Mouse (Mus musculus) hindbrain, embryonic 14.5 days (tissue): Measurements from ENCODE around the gene Rusc2. TPM values are rescaled to one million over a fixed set of nuclear protein-coding genes. Genes with fewer than 3 reads are reported as not detected.

ENCODE experiments used
- ATAC-seq: fragments of 200-750 bp; cut with Nextera tagmentation; 2 replicates; pipeline ENCODE4 v1.8.0; 2017; ENCODE audit warnings: moderate number of reproducible peaks, mild to moderate bottlenecking, moderate TSS enrichment, moderate library complexity; ENCODE audit not compliant: low FRiP score
- DNase-seq: peaks from one replicate; pipeline ENCODE4 v3.0.0-alpha.2; 2015; ENCODE audit warnings: low spot score
- H3K27ac ChIP-seq: fragments of 300-500 bp; sonication (generic); 2 replicates; pipeline ENCODE4 v1.5.1; 2014; ENCODE audit warnings: mild to moderate bottlenecking, moderate library complexity
- H3K27me3 ChIP-seq: fragments of 300-500 bp; sonication (generic); 2 replicates; pipeline ENCODE4 v1.6.1; 2014; ENCODE audit warnings: mild to moderate bottlenecking, low read length, mixed read lengths; ENCODE audit not compliant: control insufficient read depth, insufficient read depth
- H3K36me3 ChIP-seq: fragments of 300-500 bp; sonication (generic); replicated peaks from 2 replicates; pipeline ENCODE4 v1.6.1; 2014; ENCODE audit not compliant: control insufficient read depth, insufficient read depth
- H3K4me1 ChIP-seq: fragments of 300-500 bp; sonication (generic); replicated peaks from 2 replicates; pipeline ENCODE4 v1.6.1; 2014; ENCODE audit warnings: antibody characterized with exemption, low read length, mixed read lengths; ENCODE audit not compliant: control insufficient read depth, insufficient read depth
- H3K4me2 ChIP-seq: fragments of 300-500 bp; sonication (generic); replicated peaks from 2 replicates; pipeline ENCODE4 v1.6.1; 2014; ENCODE audit warnings: mild to moderate bottlenecking, moderate library complexity
- H3K4me3 ChIP-seq: fragments of 300-500 bp; sonication (generic); replicated peaks from 2 replicates; pipeline ENCODE4 v1.5.1; 2014; ENCODE audit warnings: mild to moderate bottlenecking, low read length
- H3K9ac ChIP-seq: fragments of 300-500 bp; sonication (generic); 2 replicates; pipeline ENCODE4 v1.6.1; 2014
- H3K9me3 ChIP-seq: fragments of 300-500 bp; sonication (generic); 2 replicates; pipeline ENCODE4 v1.6.1; 2016; ENCODE audit warnings: low read length; ENCODE audit not compliant: control insufficient read depth
- WGBS: fragments of 180-500 bp; shearing (Covaris S2); extraction: QIAGEN DNeasy Blood & Tissue Kit; methylation state at CpG from one replicate; pipeline ENCODE4 v1.1.7; 2014; 5-methylcytosine and 5-hydroxymethylcytosine counted together
- polyA plus RNA-seq: library from polyadenylated mRNA; unstranded; fragments of >200 nt; fragmentation: Nextera tagmentation; extraction: Ambion mirVana; gene quantifications from 2 replicates; pipeline ENCODE4 v1.2.1, GENCODE M21; 2014

Gene Rusc2
- polyA plus RNA-seq, 1 experiment from 2014 or later: 58.3 TPM

DNA sequence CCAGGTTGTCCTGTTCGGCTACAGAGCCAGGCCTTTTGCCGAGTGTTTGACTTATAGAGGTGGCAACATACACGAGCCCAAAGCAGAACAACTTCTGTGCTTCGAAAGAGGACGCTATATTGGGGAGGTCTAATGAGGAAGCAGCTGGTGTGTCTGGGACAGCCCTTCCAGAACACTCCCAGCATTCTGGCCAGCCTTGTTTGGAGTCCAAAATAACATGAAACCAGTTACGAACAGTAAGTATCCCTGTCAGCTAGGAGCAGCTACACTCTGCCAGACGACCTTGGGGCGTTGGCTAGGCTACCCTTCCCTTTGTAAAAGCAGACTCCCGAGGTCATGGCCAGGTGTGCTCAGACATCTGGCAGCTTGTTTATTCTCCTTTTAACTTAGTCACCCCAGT is 20.4 kb downstream of the Rusc2 start:
- Histone ChIP-seq H3K4me2 (no peak overlapping the region), H3K27me3 (no peaks in the 10 kb centered on the region), H3K4me3 (no peak overlapping the region), H3K27ac (no peak overlapping the region), H3K4me1 (peaks cover 22% of the 10 kb centered on the region), H3K9me3 (no peaks in the 10 kb centered on the region), H3K36me3 (no peaks in the 10 kb centered on the region), H3K9ac (no peak overlapping the region)
- WGBS: 90% methylated on average over 9 of the region's 9 CpGs
- no peak for ATAC-seq
- no peak for DNase-seq

DNA sequence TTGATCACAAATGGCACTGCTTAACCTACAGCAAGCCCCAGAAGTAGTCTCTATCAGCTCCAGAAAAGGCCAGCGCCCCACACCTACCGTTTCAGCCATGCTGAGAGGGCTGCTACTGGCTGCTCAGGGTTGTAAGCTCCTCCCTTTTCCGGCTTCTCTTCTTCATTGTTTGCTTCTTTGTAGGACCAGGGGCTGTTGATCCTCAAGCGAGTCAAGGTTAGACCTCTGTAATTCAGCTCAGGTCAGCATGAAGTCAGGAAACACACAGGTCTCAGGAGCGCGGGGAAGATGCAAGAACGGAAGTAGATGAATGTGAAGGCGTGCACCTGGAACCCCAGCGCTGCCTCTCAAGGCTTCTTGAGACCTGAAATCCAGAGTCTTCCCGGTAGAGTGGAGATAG is 22.9 kb downstream of the Rusc2 start:
- H3K27ac ChIP-seq: no peak overlapping the region
- no peak overlapping the region for H3K4me3 ChIP-seq
- H3K9me3 ChIP-seq: no peaks in the 10 kb centered on the region
- 89% methylated on average over 10 of the region's 10 CpGs for WGBS
- H3K9ac ChIP-seq: no peak overlapping the region
- H3K27me3 ChIP-seq: no peaks in the 10 kb centered on the region
- no peak for DNase-seq
- no peak overlapping the region for H3K4me2 ChIP-seq
- no peaks in the 10 kb centered on the region for H3K36me3 ChIP-seq
- peaks cover 29% of the 10 kb centered on the region for H3K4me1 ChIP-seq
- no peak for ATAC-seq

DNA sequence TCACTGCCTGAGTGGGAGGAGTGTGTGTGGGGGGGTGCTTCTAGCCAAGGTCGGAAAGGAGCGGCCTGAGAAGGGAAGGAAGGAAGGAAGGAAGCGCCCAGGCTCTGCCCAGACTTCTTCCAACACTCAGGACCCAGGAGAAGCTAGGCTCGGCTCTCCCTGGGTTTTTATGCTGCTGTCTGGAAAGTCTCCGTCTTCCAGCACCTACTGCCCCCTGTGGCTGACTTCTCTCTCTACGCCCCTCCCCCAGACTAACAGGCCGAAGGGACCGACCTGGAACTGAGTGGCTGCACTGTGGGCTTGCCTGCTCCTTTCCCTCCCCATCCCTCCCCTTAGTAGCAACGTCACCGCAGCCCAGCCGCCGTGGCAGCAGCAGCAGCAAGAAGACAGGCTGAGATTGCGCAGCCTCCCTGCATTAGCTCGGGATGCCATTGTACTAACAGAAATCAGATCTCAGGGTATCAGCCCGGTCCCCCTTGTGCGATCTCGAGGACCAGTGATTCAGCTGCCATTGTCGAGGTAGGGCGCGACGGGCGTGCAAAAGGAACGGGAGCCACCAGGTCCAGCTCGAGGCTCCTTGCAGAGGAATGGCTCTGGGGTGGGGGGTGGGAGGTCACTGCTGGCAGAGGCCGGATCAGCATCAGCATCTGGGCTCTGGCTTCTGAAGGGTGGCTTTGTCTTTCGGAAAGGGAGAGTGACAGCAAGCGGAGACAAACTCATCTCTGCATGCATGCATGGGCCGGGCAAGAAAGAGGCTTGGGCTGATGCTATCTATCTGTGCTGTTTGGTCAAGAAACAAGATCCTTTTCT is 24.6 kb downstream of the Rusc2 start:
- Histone ChIP-seq H3K27me3 (no peaks in the 10 kb centered on the region), H3K9me3 (no peaks in the 10 kb centered on the region), H3K4me3 (peak overlapping the region; percentile 63), H3K4me2 (peak overlapping the region; percentile 76), H3K27ac (peak overlapping the region; percentile 98), H3K36me3 (no peaks in the 10 kb centered on the region; the same call in 1 of the 2 replicates), H3K9ac (peak overlapping the region; percentile 91), H3K4me1 (peaks cover 39% of the 10 kb centered on the region)
- WGBS: under 1% methylated on average over 28 of the region's 28 CpGs
- ATAC-seq (peak; percentile 97), DNase-seq (peak; percentile 89)

DNA sequence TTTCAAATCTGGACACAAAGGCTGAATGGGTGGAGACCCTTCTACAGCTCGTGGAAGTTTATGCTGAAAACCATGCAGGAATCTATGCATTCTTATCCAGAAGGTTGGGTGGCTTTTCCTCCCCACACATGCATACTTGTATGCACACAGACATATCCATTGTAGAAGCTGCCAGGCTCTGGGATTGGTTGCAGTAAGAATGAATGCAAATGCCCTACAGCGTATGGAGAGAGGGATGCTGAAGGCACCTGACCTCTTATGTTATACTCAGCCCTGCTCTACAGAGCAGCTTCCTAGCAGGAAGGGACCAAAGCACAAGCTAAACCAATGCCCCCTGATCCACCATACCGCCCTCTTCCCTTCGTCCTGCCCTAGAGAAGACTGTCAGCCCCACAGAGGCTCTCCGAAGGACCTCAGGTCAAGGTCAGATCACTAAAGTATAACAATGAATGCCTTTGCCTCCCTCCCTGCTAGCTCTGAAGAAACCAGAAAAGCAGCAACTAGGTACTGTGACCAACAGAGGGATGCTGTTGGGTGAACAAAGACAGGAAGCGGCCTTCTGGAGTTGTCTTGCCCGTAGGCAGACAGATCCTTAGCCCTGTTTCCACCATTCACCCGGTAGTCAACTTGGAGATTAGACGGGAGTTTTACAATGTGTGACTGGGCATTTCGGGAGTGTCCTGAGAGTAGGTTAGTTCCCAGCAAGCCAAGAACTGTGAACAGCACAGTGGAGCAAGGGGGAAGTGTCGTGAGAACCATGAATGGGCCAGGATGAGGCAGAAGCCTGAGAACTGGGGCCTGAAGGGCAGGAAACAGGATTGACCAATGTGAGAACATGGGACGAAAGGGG is 25.5 kb downstream of the Rusc2 start:
- Histone ChIP-seq H3K4me2 (peak overlapping the region; percentile 76), H3K36me3 (peaks cover 2% of the 10 kb centered on the region; the same call in 1 of the 2 replicates), H3K27me3 (no peaks in the 10 kb centered on the region), H3K9me3 (no peaks in the 10 kb centered on the region), H3K9ac (peak overlapping the region; percentile 91), H3K4me3 (peak overlapping the region; percentile 63), H3K4me1 (peaks cover 42% of the 10 kb centered on the region), H3K27ac (peak overlapping the region; percentile 98)
- DNase-seq (peak; percentile 67), ATAC-seq (peak; percentile 56)
- 50% methylated on average over 12 of the region's 12 CpGs for WGBS

DNA sequence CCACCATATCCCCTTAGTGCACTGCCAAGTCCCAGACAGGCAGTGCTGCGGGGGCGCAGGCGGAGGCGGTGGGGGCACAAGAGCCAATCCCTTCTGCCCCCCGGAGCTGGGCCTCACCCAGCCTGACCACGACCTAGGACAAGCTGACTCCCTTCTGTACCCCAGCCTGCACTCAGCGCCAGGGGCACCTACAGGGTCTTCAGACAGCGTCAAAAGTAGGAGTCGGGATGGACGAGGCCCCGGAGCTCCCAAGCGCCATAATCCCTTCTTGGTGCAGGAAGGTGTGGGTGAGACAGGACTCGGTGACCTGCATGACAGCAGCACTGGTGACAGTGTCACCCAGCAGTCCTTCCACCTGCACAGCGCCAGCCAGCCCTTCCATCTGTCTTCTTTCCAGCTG is 33.0 kb downstream of the Rusc2 start:
- no peak for ATAC-seq
- H3K9me3 ChIP-seq: no peaks in the 10 kb centered on the region
- peaks cover 56% of the 10 kb centered on the region for H3K36me3 ChIP-seq
- WGBS: 95% methylated on average over 14 of the region's 14 CpGs
- no peak overlapping the region for H3K9ac ChIP-seq
- no peaks in the 10 kb centered on the region for H3K27me3 ChIP-seq
- DNase-seq: no peak
- peaks cover 13% of the 10 kb centered on the region for H3K4me1 ChIP-seq
- no peak overlapping the region for H3K4me3 ChIP-seq
- H3K4me2 ChIP-seq: no peak overlapping the region
- no peak overlapping the region for H3K27ac ChIP-seq

DNA sequence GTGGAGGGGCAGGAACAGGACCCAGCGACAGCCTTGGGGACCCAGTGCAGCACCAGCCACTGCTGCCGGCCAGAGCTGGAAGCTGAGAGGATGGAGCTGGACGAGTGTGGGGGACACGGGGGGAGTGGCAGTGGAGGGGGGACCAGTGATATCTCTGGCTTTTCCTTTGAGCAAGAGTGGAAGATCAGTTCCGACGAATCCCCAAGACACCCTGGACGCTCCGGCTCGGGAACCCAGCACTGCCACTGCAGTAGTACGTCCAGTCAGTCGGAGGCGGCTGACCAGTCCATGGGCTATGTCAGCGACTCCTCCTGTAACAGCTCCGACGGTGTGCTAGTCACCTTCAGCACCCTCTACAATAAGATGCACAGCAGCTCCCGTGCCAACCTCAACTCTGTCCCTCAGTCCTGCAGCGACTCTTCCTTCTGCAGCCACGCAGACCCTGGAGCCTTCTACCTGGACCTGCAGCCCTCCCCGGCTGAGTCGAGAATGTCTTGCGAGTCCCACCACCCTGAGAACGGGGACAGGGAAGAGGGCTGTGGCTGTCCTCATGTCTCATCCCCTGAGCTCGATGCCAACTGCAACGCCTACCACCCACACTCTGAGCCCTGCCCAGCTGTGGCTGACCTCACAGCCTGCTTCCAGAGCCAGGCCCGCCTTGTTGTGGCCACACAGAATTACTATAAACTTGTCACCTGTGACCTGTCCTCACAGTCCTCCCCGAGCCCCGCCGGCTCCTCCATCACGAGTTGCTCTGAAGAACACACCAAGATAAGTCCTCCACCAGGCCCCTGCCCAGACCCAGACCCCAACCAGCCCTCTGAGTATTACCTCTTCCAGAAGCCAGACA is 33.7 kb downstream of the Rusc2 start:
- Histone ChIP-seq H3K36me3 (peaks cover 60% of the 10 kb centered on the region), H3K4me2 (no peak overlapping the region), H3K4me1 (peaks cover 7% of the 10 kb centered on the region), H3K27ac (no peak overlapping the region), H3K27me3 (no peaks in the 10 kb centered on the region), H3K9me3 (no peaks in the 10 kb centered on the region), H3K4me3 (no peak overlapping the region), H3K9ac (no peak overlapping the region)
- 91% methylated on average over 29 of the region's 29 CpGs for WGBS
- ATAC-seq (no peak), DNase-seq (no peak)

DNA sequence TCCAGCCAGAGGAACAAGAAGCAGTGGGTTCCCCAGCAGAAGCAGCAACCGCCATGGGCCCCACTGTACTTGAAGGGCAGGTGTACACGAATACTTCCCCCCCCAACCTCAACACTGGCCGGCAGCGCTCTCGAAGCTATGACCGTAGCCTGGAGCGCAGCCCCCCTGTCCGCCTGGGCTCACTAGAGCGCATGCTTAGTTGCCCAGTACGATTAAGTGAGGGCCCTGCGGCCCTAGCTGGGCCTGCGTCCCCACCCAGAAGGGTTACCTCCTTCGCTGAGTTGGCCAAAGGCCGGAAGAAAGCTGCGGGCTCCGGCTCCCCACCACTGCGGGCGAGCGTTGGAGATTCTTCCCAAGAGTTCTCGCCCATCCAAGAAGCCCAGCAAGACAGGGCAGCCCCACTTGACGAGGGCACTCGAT is 34.3 kb downstream of the Rusc2 start:
- no peaks in the 10 kb centered on the region for H3K27me3 ChIP-seq
- no peaks in the 10 kb centered on the region for H3K9me3 ChIP-seq
- peaks cover 60% of the 10 kb centered on the region for H3K36me3 ChIP-seq
- no peak for ATAC-seq
- no peak overlapping the region for H3K27ac ChIP-seq
- no peak overlapping the region for H3K9ac ChIP-seq
- no peak overlapping the region for H3K4me2 ChIP-seq
- no peak overlapping the region for H3K4me3 ChIP-seq
- 96% methylated on average over 22 of the region's 22 CpGs for WGBS
- peaks cover 6% of the 10 kb centered on the region; the same call in 1 of the 2 replicates for H3K4me1 ChIP-seq
- DNase-seq: no peak

DNA sequence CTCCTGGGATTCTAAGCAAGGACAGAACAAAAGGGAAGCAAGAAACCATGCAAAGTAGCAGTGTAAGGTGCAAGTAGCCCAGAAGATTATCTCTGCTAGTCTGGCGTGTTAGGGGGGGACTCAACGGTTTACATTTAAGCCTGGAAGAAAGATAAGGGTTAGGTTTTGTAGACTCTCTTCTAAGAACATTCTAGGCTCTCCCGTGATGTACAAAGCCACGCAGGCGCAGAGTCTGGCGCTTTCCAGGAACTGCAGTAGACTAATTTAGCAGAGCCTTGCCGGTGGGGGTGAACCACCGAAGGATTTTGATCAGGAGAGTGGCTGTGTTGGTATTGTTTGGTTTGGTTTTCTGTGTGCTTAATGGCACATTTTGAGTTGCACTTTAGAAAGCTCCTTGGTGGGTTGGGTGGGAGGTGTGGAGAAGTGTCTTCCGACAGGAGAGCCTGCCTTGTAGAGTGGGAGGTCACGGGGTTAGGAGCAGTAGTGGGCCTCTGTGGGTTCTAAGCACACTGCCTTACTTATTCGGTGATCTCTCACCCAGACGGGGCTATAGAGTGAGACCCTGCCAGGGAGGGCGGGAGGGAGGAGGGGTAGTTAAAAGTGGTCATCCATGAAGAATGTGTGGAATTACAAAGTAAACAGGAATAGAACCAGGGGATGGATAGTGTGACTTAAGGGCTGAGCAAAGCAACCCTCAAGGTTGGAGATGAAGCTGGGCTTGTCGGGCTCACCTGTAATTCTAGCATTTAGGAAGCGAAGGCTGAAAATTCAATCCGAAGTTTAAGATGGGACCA is 35.7 kb downstream of the Rusc2 start:
- Histone ChIP-seq H3K36me3 (peaks cover 70% of the 10 kb centered on the region), H3K27me3 (no peaks in the 10 kb centered on the region), H3K4me2 (no peak overlapping the region), H3K9me3 (no peaks in the 10 kb centered on the region), H3K27ac (no peak overlapping the region), H3K4me1 (no peaks in the 10 kb centered on the region), H3K9ac (no peak overlapping the region), H3K4me3 (no peak overlapping the region)
- 80% methylated on average over 16 of the region's 16 CpGs for WGBS
- no peak for DNase-seq
- no peak for ATAC-seq
